Mouse (Mus musculus) kidney, embryonic 16.5 days (tissue): ENCODE measurements around the gene Stam2. TPM values are rescaled to one million over a fixed set of nuclear protein-coding genes. Genes with fewer than 3 reads are reported as not detected.
A peak's percentile ranks its signal among the peaks of the same experiment; 100 is the strongest.

Experiments used
- ATAC-seq: fragments of 200-750 bp; cut with Nextera tagmentation; 2 replicates; pipeline ENCODE4 v1.8.0; 2017; ENCODE audit warnings: moderate TSS enrichment; ENCODE audit not compliant: low FRiP score, low TSS enrichment
- H3K27ac ChIP-seq: fragments of 300-500 bp; sonication (generic); 2 replicates; pipeline ENCODE4 v1.5.1; 2014; ENCODE audit warnings: low read length
- H3K27me3 ChIP-seq: fragments of 300-500 bp; sonication (generic); 2 replicates; pipeline ENCODE4 v1.6.1; 2014; ENCODE audit warnings: low read length, control low read depth, mixed read lengths; ENCODE audit not compliant: insufficient read depth
- H3K36me3 ChIP-seq: fragments of 300-500 bp; sonication (generic); 2 replicates; pipeline ENCODE4 v1.6.1; 2014; ENCODE audit warnings: low read length, control low read depth, mixed read lengths; ENCODE audit not compliant: insufficient read depth
- H3K4me1 ChIP-seq: fragments of 300-500 bp; sonication (generic); 2 replicates; pipeline ENCODE4 v1.6.1; 2014; ENCODE audit warnings: low read length, control low read depth, mixed read lengths; ENCODE audit not compliant: insufficient read depth
- H3K4me2 ChIP-seq: fragments of 300-500 bp; sonication (generic); replicated peaks from 2 replicates; pipeline ENCODE4 v1.6.1; 2014; ENCODE audit warnings: low read depth, low read length
- H3K4me3 ChIP-seq: fragments of 300-500 bp; sonication (generic); 2 replicates; pipeline ENCODE4 v1.5.1; 2014; ENCODE audit warnings: mild to moderate bottlenecking, low read length
- H3K9ac ChIP-seq: fragments of 300-500 bp; sonication (generic); replicated peaks from 2 replicates; pipeline ENCODE4 v1.6.1; 2014; ENCODE audit warnings: low read length
- H3K9me3 ChIP-seq: fragments of 300-500 bp; sonication (generic); 2 replicates; pipeline ENCODE4 v1.6.1; 2016; ENCODE audit warnings: low read length, control low read depth
- WGBS: fragments of 180-500 bp; shearing (Covaris S2); extraction: QIAGEN DNeasy Blood & Tissue Kit; methylation state at CpG from one replicate; pipeline ENCODE4 v1.1.7; 2014; 5-methylcytosine and 5-hydroxymethylcytosine counted together
- polyA plus RNA-seq: library from polyadenylated mRNA; unstranded; fragments of >200 nt; fragmentation: Nextera tagmentation; extraction: Ambion mirVana; gene quantifications from 2 replicates; pipeline ENCODE4 v1.2.1, GENCODE M21; 2015

Gene Stam2
- polyA plus RNA-seq, 1 experiment from 2014 or later, result 37.3 TPM

- 86% methylated on average over 7 of the region's 7 CpGs for WGBS
- Histone ChIP-seq H3K9me3 (no peaks in the 10 kb centered on the region), H3K36me3 (no peaks in the 10 kb centered on the region; the same call in 1 of the 2 replicates), H3K4me1 (no peaks in the 10 kb centered on the region), H3K4me3 (no peak overlapping the region), H3K4me2 (no peak overlapping the region), H3K9ac (no peak overlapping the region), H3K27ac (no peak overlapping the region), H3K27me3 (no peaks in the 10 kb centered on the region)
- no peak for ATAC-seq
These were observed 8.4 kb downstream of the Stam2 start for GRCm38 (mm10) chr2:52733659-52734058.

- Histone ChIP-seq H3K4me2 (no peak overlapping the region), H3K4me1 (no peaks in the 10 kb centered on the region), H3K9ac (no peak overlapping the region), H3K27me3 (no peaks in the 10 kb centered on the region), H3K9me3 (no peaks in the 10 kb centered on the region), H3K36me3 (no peaks in the 10 kb centered on the region; the same call in 1 of the 2 replicates), H3K27ac (no peak overlapping the region), H3K4me3 (no peak overlapping the region)
- ATAC-seq, result no peak
- 89% methylated on average over 7 of the region's 7 CpGs for WGBS
These were observed 9.5 kb downstream of the Stam2 start for GRCm38 (mm10) chr2:52732611-52733010.

- no peak for ATAC-seq
- Histone ChIP-seq H3K9me3 (no peaks in the 10 kb centered on the region), H3K27me3 (no peaks in the 10 kb centered on the region), H3K4me3 (no peak overlapping the region), H3K9ac (no peak overlapping the region), H3K4me1 (no peaks in the 10 kb centered on the region), H3K27ac (no peak overlapping the region), H3K36me3 (no peaks in the 10 kb centered on the region; the same call in 1 of the 2 replicates), H3K4me2 (no peak overlapping the region)
- 79% methylated on average over 5 of the region's 5 CpGs for WGBS
These were observed 10.1 kb downstream of the Stam2 start for GRCm38 (mm10) chr2:52732001-52732400.

- Histone ChIP-seq H3K9me3 (no peaks in the 10 kb centered on the region), H3K4me1 (no peaks in the 10 kb centered on the region), H3K9ac (no peak overlapping the region), H3K4me2 (no peak overlapping the region), H3K4me3 (no peak overlapping the region), H3K27me3 (no peaks in the 10 kb centered on the region), H3K36me3 (no peaks in the 10 kb centered on the region; the same call in 1 of the 2 replicates), H3K27ac (no peak overlapping the region)
- WGBS, result 89% methylated on average over 6 of the region's 6 CpGs
- no peak for ATAC-seq
These were observed 11.2 kb downstream of the Stam2 start for GRCm38 (mm10) chr2:52730891-52731290.

GRCm38 (mm10) chr2:52720231-52721025, 21.7 kb downstream of the Stam2 start:
- Histone ChIP-seq H3K9me3 (no peaks in the 10 kb centered on the region), H3K27me3 (no peaks in the 10 kb centered on the region), H3K4me1 (peaks cover 5% of the 10 kb centered on the region), H3K27ac (no peak overlapping the region), H3K4me2 (0 out of 2 replicates have a peak overlapping the region, but pooled peaks have one; percentile 3), H3K9ac (no peak overlapping the region), H3K36me3 (0 out of 2 replicates have a peak, but pooled peaks cover 2% of the 10 kb centered on the region), H3K4me3 (no peak overlapping the region)
- 0 out of 2 replicates have a peak, but pooled peaks have one; percentile 61 for ATAC-seq
- 43% methylated on average over 13 of the region's 13 CpGs for WGBS

- no peak overlapping the region for H3K4me3 ChIP-seq
- no peak overlapping the region for H3K4me2 ChIP-seq
- H3K9ac ChIP-seq, result no peak overlapping the region
- peaks cover 23% of the 10 kb centered on the region for H3K36me3 ChIP-seq
- no peak for ATAC-seq
- peaks cover 5% of the 10 kb centered on the region for H3K4me1 ChIP-seq
- no peak overlapping the region for H3K27ac ChIP-seq
- 87% methylated on average over 5 of the region's 5 CpGs for WGBS
- H3K9me3 ChIP-seq, result no peaks in the 10 kb centered on the region
- no peaks in the 10 kb centered on the region for H3K27me3 ChIP-seq
These were observed 25.0 kb downstream of the Stam2 start for GRCm38 (mm10) chr2:52717076-52717475.

GRCm38 (mm10) chr2:52715538-52715937, 26.5 kb downstream of the Stam2 start:
- Histone ChIP-seq H3K27me3 (no peaks in the 10 kb centered on the region), H3K9me3 (no peaks in the 10 kb centered on the region), H3K27ac (no peak overlapping the region), H3K36me3 (peaks cover 22% of the 10 kb centered on the region), H3K4me2 (no peak overlapping the region), H3K9ac (no peak overlapping the region), H3K4me1 (peaks cover 2% of the 10 kb centered on the region), H3K4me3 (no peak overlapping the region)
- 91% methylated on average over 6 of the region's 6 CpGs for WGBS
- no peak for ATAC-seq

- H3K4me3 ChIP-seq, result no peak overlapping the region
- no peak for ATAC-seq
- no peak overlapping the region for H3K4me2 ChIP-seq
- H3K27ac ChIP-seq, result no peak overlapping the region
- 94% methylated on average over 4 of the region's 4 CpGs for WGBS
- H3K27me3 ChIP-seq, result no peaks in the 10 kb centered on the region
- H3K9me3 ChIP-seq, result no peaks in the 10 kb centered on the region
- H3K9ac ChIP-seq, result no peak overlapping the region
- H3K36me3 ChIP-seq, result peaks cover 28% of the 10 kb centered on the region
- H3K4me1 ChIP-seq, result no peaks in the 10 kb centered on the region
These were observed 28.0 kb downstream of the Stam2 start for GRCm38 (mm10) chr2:52714111-52714510.

GRCm38 (mm10) chr2:52710804-52711203, 31.3 kb downstream of the Stam2 start:
- Histone ChIP-seq H3K4me1 (no peaks in the 10 kb centered on the region), H3K27ac (no peak overlapping the region), H3K9me3 (no peaks in the 10 kb centered on the region), H3K9ac (no peak overlapping the region), H3K27me3 (no peaks in the 10 kb centered on the region), H3K4me2 (no peak overlapping the region), H3K36me3 (peaks cover 39% of the 10 kb centered on the region), H3K4me3 (no peak overlapping the region)
- ATAC-seq, result no peak
- 78% methylated on average over 2 of the region's 2 CpGs for WGBS

GRCm38 (mm10) chr2:52709417-52709816, 32.7 kb downstream of the Stam2 start:
- no peaks in the 10 kb centered on the region for H3K9me3 ChIP-seq
- H3K27me3 ChIP-seq, result no peaks in the 10 kb centered on the region
- no peak overlapping the region for H3K27ac ChIP-seq
- no peak overlapping the region for H3K4me2 ChIP-seq
- H3K36me3 ChIP-seq, result peaks cover 34% of the 10 kb centered on the region
- no peaks in the 10 kb centered on the region for H3K4me1 ChIP-seq
- H3K4me3 ChIP-seq, result no peak overlapping the region
- ATAC-seq, result no peak
- H3K9ac ChIP-seq, result no peak overlapping the region
- WGBS, result 93% methylated on average over 5 of the region's 5 CpGs
